Mouse (Mus musculus) heart, embryonic 14.5 days (tissue): ENCODE measurements around the gene Dnaaf3. TPM values are rescaled to one million over a fixed set of nuclear protein-coding genes. Genes with fewer than 3 reads are reported as not detected.

ENCODE experiments used
- ATAC-seq: fragments of 200-750 bp; cut with Nextera tagmentation; 2 replicates; pipeline ENCODE4 v1.8.0; 2017; ENCODE audit warnings: low read depth, moderate TSS enrichment; ENCODE audit not compliant: insufficient number of reproducible peaks, insufficient read depth, low FRiP score
- H3K27ac ChIP-seq, 2 experiments: fragments of 200-500 bp in 1 of 2; fragments of 300-500 bp in 1 of 2; sonication (generic) in 1 of 2; replicated peaks in 1 of 2; 2 replicates each; pipeline ENCODE4 v1.5.1; 2012 to 2014; ENCODE audit warnings: low read depth in 2 of 2, low read length in 2 of 2, control low read depth in 1 of 2, mild to moderate bottlenecking in 1 of 2, mixed read lengths in 1 of 2; ENCODE audit not compliant: control insufficient read depth in 1 of 2, insufficient read depth in 1 of 2
- H3K27me3 ChIP-seq: fragments of 300-500 bp; sonication (generic); 2 replicates; pipeline ENCODE4 v1.6.1; 2014; ENCODE audit warnings: mild to moderate bottlenecking, low read length, control low read depth; ENCODE audit not compliant: control insufficient read depth, insufficient read depth
- H3K36me3 ChIP-seq: fragments of 300-500 bp; sonication (generic); 2 replicates; pipeline ENCODE4 v1.6.1; 2014; ENCODE audit warnings: mild to moderate bottlenecking, control low read depth, low read length, mixed read lengths; ENCODE audit not compliant: control insufficient read depth, insufficient read depth
- H3K4me1 ChIP-seq, 2 experiments: fragments of 200-500 bp in 1 of 2; fragments of 300-500 bp in 1 of 2; sonication (generic) in 1 of 2; 2 replicates each; pipeline ENCODE4 v1.6.1; 2012 to 2014; ENCODE audit warnings: low read length in 2 of 2, control low read depth in 1 of 2, mixed read lengths in 1 of 2; ENCODE audit not compliant: control insufficient read depth in 2 of 2, insufficient read depth in 2 of 2
- H3K4me2 ChIP-seq: fragments of 300-500 bp; sonication (generic); 2 replicates; pipeline ENCODE4 v1.6.1; 2014; ENCODE audit warnings: mild to moderate bottlenecking, low read length
- H3K4me3 ChIP-seq, 2 experiments: fragments of 200-500 bp in 1 of 2; fragments of 300-500 bp in 1 of 2; sonication (generic) in 1 of 2; 2 replicates each; pipeline ENCODE4 v1.5.1; 2012 to 2014; ENCODE audit warnings: low read length in 2 of 2, mild to moderate bottlenecking in 2 of 2, control low read depth in 1 of 2, low read depth in 1 of 2, moderate library complexity in 1 of 2; ENCODE audit not compliant: control insufficient read depth in 1 of 2, insufficient read depth in 1 of 2
- H3K9ac ChIP-seq: fragments of 300-500 bp; sonication (generic); 2 replicates; pipeline ENCODE4 v1.6.1; 2014; ENCODE audit warnings: mild to moderate bottlenecking, low read length
- H3K9me3 ChIP-seq: fragments of 300-500 bp; sonication (generic); 2 replicates; pipeline ENCODE4 v1.6.1; 2016; ENCODE audit warnings: low read length, control low read depth; ENCODE audit not compliant: control insufficient read depth
- WGBS: fragments of 180-500 bp; shearing (Covaris S2); extraction: QIAGEN DNeasy Blood & Tissue Kit; methylation state at CpG from one replicate; pipeline ENCODE4 v1.1.7; 2014; 5-methylcytosine and 5-hydroxymethylcytosine counted together
- microRNA-seq: library from miRNA; unstranded; fragments of <30 nt; microRNA quantifications from one replicate; pipeline ENCODE4, GENCODE M21; 2016
- polyA plus RNA-seq: library from polyadenylated mRNA; unstranded; fragments of >200 nt; fragmentation: Nextera tagmentation; extraction: Ambion mirVana; gene quantifications from 2 replicates; pipeline ENCODE4 v1.2.1, GENCODE M21; 2014

Dnaaf3 gene
- polyA plus RNA-seq, 1 experiment from 2014 or later = 0.15 TPM

- H3K9me3 ChIP-seq = no peaks in the 10 kb centered on the region
- peaks cover 10 to 15% of the 10 kb centered on the region in 2 experiments for H3K4me1 ChIP-seq
- H3K36me3 ChIP-seq = no peaks in the 10 kb centered on the region
- ATAC-seq = no peak
- H3K27me3 ChIP-seq = peaks cover 41% of the 10 kb centered on the region
- WGBS = 5% methylated on average over 19 of the region's 19 CpGs
- peak overlapping the region; percentile 12 to 17; a peak in 3 of 4 replicates for H3K4me3 ChIP-seq
- H3K27ac ChIP-seq = no peak overlapping the region
- H3K4me2 ChIP-seq = peak overlapping the region; percentile 43
- peak overlapping the region; percentile 34; the same call in 1 of the 2 replicates for H3K9ac ChIP-seq
Observed at GRCm38 (mm10) chr7:4473940-4474339, 58.3 kb downstream of the Dnaaf3 start.

Small RNAs within 50 kb of the gene (microRNA-seq; reads per million reads assigned to microRNA genes)
- not detected for gene Gm23577

Other genes starting within 250 kb of the Dnaaf3 start
- gene Ncr1, start 194.7 kb downstream of the Dnaaf3 start, polyA plus RNA-seq = not detected in 2 replicates
- 0.22 and 0.34 TPM in 2 replicates for gene Gp6, start 134.7 kb downstream of the Dnaaf3 start, polyA plus RNA-seq
- 29.5 and 30.7 TPM in 2 replicates for gene Rdh13, start 86.8 kb downstream of the Dnaaf3 start, polyA plus RNA-seq
- 2.1 and 4.7 TPM in 2 replicates for gene Eps8l1, start 71.8 kb downstream of the Dnaaf3 start, polyA plus RNA-seq
- gene Ppp1r12c, start 30.8 kb downstream of the Dnaaf3 start, polyA plus RNA-seq = 41.7 and 47.7 TPM in 2 replicates
- 479 and 551 TPM in 2 replicates for gene Tnnt1, start 16.1 kb downstream of the Dnaaf3 start, polyA plus RNA-seq
- gene Tnni3, start 8.2 kb downstream of the Dnaaf3 start, polyA plus RNA-seq = 2,958 and 3,056 TPM in 2 replicates
- 0.55 and 0.78 TPM in 2 replicates for gene Syt5, start 15.1 kb upstream of the Dnaaf3 start, polyA plus RNA-seq
- not detected in 2 replicates for gene Ptprh, start 71.6 kb upstream of the Dnaaf3 start, polyA plus RNA-seq
- 1.2 and 1.6 TPM in 2 replicates for gene Tmem86b, start 99.0 kb upstream of the Dnaaf3 start, polyA plus RNA-seq
- gene Ppp6r1, start 126.6 kb upstream of the Dnaaf3 start, polyA plus RNA-seq = 7.1 and 8.1 TPM in 2 replicates
- gene Hspbp1, start 152.6 kb upstream of the Dnaaf3 start, polyA plus RNA-seq = 65.4 TPM in 2 replicates
- gene Brsk1, start 158.2 kb upstream of the Dnaaf3 start, polyA plus RNA-seq = 1.3 and 1.4 TPM in 2 replicates
- 0.08 TPM in 1 of 2 replicates, not detected in the other for gene Tmem150b, start 192.8 kb upstream of the Dnaaf3 start, polyA plus RNA-seq
- gene Kmt5c, start 207.7 kb upstream of the Dnaaf3 start, polyA plus RNA-seq = 47.5 and 47.6 TPM in 2 replicates
- 30.4 and 30.6 TPM in 2 replicates for gene Cox6b2, start 220.6 kb upstream of the Dnaaf3 start, polyA plus RNA-seq
- not detected in 2 replicates for gene Fam71e2, start 238.8 kb upstream of the Dnaaf3 start, polyA plus RNA-seq